Mouse (Mus musculus): Measurements from ENCODE around the gene Prox2.
"Not testable (repeated sequence)": the region's sequence is repeated elsewhere in the genome, so short reads cannot be mapped to it uniquely, and the experiment has no call there.

Prox2 gene

GRCm38 (mm10) chr12:85110698-85111592 is at the start of gene Prox2, which contains the start of gene Dlst:
Gene Prox2 (minus strand): TSS chr12:85110759.
Gene Dlst (plus strand): TSS chr12:85110833.
- in situ Hi-C loops (cut with MboI, MseI) = loop anchor here in 1 of 2 experiments (10.0 kb wide), 1 partner anchor 826 kb away; the partner anchor contains the start of gene Ptgr2

- in situ Hi-C loops (cut with MboI, MseI) = no loop called here
Observed at GRCm38 (mm10) chr12:85159592-85159991, 49.0 kb upstream of the Prox2 start.

DNA sequence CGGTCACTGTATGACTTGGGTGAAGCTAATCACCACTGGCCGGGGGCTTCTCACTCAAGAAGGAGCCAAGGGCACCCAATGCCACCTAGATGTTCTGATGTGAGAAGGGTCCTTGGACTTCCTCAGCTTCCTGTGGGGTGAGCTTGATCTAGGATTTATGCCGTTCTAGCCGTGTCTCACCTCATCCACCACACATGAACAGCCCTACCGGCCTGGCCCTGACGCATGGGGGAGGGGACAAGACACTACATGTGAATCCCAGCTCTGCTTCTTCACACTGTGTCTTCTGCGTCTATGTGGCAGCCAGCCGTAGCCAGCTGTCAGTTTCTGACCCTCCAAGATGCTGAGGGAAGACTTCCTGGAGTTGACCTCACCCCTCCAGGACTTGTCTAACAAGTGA is 48.2 kb upstream of the Prox2 start:
- in situ Hi-C loops (cut with MboI, MseI) = no loop called here

DNA sequence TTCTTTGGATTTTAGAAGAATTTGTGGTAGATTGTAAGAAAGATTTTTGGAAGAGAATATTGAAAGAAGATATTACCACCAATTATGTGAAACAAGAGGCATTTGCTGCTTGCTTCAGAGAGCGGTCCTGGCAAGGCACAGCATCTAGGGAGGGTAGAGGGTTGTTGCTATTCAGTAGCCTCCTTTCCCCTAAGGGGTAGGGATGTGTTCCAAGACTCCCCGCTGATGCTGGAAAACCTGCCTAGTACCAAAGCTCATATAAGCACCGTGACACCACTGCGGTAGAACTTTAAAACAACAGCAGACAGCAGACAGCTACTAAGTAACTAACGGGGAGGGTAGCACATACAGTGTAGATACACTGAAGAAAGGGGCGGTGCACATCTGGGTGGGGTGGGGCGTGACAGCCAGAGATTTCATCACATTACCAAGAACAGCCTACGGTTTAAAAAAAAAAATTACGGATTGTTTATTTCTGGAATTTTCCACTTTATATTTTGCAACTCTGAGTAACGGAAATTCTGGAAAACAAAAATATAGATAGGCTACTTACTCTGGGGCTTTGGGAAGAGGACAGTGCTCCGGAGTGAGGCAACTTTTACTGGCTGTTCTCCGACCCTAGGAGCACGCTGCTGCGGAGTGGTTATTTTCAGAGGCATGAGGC is 47.4 kb upstream of the Prox2 start:
- in situ Hi-C loops (cut with MboI, MseI) = no loop called here

GRCm38 (mm10) chr12:85156324-85156723 is 45.8 kb upstream of the Prox2 start:
- in situ Hi-C loops (cut with MboI, MseI) = no loop called here

DNA sequence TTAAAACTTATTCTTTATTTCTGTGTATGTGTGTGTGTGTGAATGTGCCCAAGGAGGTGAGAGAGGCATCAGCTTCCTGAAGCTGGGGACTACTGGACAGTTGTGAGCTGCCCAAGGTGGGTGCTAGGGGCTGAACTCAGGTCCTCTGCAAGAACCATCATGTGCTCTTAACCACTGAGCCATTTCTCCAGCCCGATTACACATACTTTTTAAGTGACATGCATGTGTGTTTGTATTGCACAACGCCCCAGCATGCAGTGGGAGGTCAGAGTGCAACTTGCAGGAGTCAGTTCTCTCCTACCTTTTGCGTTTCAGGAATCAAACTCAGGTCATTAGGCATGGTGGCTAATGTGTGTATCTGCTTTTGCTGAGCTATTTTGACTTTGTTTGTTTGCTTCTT is 42.5 kb upstream of the Prox2 start:
- in situ Hi-C loops (cut with MboI, MseI) = no loop called here

DNA sequence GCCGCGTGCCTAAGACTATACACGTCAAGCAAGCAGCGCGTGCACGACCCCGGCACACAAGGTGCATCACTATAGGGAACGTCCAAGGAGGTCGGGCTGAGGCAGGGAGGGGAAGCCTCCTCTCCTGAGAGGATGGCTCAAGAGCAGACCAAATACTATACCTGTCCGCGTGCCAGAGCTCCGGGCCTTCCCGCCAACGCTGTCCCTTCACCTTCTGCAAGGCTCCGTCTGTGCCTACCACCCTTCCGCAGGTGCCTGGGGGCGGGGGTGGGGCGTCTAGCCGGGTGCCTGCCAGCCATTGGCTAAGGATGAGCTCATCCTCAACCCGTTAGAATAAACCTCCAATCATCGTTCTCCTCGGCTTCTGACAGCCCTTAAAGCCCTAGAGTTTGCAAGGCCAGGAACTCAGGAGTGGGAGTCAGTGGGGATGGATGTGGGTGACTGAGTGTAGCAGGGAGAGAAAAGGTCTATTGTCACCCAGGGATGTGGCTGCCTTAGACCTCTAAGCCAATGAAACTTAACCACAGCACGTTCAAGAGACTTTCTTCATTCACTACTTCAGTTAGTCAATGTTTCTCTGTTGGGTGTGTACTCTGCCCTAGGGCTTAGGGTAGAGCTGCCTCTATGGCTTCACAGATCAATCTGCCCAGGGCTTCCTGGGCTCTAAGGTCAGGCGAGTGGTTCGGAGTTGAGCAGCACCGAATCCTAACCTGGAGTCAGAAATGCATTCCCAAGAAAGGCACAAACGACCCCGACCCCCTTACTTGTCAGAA is 40.6 kb upstream of the Prox2 start, which contains the start of gene Rps6kl1:
Rps6kl1 (minus strand) TSS at position 263 of the 773 bp plus-strand sequence.
- in situ Hi-C loops (cut with MboI, MseI) = no loop called here

DNA sequence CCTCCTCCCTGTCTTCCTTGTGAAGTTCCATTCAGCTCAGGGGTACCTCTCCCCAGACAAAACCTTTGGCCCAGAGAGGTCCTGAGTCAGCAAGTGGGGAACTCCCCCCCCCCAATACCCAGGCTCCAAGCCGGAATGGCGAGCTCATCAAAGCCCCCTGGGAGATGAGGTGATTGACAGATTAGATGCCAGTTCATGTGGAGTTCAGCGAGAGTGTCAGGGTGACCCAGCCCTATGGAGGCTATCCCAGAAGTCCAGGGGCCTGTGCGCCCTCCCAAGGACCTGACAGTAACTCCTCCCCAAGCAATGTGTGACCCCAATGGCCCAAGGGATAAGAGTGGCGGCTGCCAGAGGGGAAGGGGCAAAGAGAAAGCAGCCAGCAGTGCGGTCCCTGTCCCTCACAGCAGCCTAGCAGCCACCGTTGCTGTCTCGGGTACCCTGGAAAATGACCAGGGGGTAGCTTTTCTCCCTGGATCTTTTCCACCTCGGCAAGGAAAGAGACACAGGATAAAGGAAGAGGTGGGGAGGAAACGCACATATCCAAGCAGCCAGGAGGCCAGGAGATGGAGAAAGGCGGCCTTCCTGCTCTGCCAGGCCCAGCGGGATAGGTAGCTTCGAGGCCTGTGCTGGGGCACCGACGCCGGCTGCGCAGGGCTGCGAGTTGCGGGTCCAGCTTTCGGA is 39.9 kb upstream of the Prox2 start:
- in situ Hi-C loops (cut with MboI, MseI) = no loop called here

DNA sequence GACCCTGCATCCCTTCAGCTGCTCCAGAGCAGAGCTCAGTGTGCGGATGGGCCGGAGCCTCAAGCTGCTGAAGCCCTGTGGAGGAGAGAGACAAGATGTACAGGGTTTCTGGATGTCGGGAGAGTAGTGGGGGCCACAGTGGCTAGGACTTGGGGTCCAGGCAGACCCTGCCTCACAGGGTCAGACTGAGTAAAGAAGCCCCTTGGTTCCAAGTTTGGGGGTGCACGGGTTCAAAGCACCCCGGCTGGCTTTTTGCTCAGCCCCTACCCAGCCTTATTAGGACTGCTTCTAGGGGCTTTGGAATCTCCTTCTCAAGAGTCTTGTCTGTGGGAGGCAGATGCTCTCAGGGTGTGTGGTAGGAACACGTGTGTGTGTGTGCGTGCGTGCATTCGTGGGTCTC is 36.3 kb upstream of the Prox2 start:
- in situ Hi-C loops (cut with MboI, MseI) = no loop called here

DNA sequence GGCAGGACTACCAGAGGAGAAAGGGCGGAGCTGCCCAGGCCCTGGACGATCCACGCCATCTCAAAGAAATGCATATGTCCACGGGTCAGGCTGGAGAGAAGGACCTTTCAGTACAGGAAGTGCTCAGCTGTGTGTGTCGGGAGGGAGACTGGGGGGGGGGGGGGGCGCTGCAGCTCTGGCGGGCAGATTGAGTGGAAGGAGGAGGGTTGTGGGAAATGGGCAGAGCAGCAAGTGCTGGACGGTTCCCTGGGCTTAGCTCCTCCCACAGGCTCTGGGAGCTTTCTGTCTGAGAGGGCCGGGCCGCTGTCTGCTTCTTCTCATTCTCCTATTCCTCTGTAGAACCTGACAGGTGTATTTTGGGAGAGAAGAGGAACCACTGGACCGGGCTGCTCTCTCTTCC is 35.8 kb upstream of the Prox2 start:
- in situ Hi-C loops (cut with MboI, MseI) = no loop called here

- in situ Hi-C loops (cut with MboI, MseI) = no loop called here
Observed at GRCm38 (mm10) chr12:85145630-85146029, 35.1 kb upstream of the Prox2 start.

- in situ Hi-C loops (cut with MboI, MseI) = no loop called here
Observed at GRCm38 (mm10) chr12:85144821-85145220, 34.3 kb upstream of the Prox2 start.

DNA sequence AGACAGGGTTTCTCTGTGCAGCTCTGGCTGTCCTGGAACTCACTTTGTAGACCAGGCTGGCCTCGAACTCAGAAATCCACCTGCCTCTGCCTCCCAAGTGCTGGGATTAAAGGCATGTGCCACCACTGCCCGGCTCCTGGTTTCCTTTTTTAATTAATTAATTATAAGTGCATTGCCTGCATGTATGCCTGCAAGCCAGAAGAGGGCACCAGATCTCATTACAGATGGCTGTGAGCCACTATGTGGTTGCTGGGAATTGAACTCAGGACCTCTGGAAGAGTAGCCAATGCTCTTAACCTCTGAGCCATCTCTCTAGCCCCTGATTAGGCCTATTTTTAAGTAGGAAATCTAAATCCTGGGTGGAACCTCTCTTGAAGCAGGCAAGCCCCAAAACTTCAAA is 33.7 kb upstream of the Prox2 start:
- in situ Hi-C loops (cut with MboI, MseI) = not testable (repeated sequence)

DNA sequence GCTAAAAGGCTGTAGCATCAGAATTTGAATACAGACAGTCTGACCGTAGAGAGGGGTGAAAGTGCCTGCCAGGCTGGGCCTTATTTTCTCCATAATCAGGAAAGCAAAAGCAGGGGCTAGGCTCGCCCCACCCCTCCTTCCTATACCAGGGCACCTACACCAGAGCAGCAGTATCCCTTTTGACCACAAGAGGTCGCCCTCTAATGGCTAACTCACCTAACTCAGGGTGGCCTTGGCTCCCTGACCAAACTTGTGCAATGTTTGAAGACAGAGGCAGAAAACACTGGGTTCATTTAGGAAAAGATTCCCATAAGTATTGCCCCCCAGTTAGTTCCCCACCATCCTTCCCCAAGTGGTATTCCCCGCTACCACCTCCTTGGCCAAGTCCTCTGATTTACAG is 32.2 kb upstream of the Prox2 start:
- in situ Hi-C loops (cut with MboI, MseI) = no loop called here

DNA sequence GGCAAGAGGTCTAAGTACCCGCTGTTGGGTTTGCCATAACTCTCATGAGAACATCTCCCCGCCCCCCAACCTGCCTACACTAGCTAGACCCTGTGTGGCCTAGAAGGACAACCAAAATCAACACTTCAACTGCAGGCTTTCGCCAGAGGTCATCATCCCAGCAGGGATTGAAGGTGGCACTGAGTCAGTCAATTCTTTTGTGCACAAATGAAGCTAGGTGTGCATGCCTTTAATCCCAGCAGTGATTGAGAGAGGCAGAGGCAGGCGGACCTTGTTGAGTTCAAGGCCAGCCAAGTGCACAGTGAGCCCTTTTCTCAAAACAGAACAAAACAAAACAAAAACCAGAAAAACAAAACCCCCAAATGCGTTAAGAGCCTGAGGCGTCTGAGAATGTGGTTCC is 30.5 kb upstream of the Prox2 start:
- in situ Hi-C loops (cut with MboI, MseI) = no loop called here

- in situ Hi-C loops (cut with MboI, MseI) = no loop called here
Observed at GRCm38 (mm10) chr12:85140036-85140701, 29.6 kb upstream of the Prox2 start.

DNA sequence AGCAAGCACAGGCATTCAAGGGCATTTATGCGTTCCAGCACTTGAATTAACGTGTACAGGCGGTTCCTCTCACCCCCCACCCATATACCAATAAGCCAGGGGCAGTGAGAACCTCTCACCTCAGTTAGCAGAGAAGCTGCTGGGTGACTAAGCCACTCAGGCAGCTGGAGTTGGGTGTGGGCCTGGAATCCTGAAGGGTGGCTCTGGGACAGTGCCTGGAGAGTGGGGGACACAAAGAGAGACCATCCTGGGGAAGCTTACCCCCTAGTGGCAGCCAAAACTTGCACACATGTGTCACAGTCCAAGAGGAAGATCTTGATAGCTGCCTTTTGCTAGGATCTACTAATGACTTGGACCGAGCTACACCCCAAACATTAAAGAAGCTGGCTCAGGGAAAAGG is 26.1 kb upstream of the Prox2 start:
- in situ Hi-C loops (cut with MboI, MseI) = no loop called here

DNA sequence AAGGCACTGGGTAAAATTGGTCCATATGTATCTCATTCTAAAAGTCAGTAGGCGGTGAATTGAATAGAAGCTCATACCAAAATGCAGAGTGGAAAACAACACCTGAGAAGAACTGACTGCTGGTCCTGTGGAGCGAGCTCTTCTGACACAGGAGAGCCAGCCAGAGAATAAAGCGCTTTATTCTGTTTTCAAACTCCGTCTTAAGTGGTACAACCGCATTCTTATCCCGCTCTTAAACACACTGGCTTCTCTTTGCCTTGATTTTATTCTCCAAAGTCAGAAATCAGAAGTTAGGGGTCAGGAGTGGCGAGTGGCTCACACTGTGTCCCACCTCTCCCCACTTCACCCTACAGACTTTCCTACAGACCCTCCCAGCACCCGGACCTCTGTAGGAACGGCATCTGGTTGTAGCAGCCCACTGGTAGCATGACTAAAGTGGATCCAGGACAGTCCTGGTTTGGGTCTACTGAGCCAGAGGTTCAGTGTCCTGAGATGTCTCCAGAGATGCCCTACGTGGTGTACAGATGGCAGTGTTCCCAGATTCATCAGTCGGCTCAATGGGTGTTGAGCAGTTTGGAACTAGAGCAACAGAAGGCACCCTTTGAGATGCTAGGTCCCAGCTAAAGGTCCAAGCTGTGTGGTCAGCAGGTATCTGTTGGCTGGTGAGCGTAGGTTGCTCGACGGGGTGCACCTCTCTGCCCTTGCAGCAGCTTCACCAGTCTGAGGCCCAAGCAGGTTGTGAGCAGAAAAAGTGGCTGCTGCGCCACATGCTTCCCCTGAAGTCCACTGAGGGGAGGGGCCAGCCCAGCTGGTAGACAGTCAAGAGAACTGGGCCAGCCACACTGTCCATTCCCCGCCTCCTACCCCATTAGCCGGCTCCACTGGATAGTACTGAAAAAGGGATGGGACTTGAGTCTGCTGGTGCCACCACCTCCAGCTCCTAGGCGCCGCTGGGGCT is 25.2 kb upstream of the Prox2 start:
- in situ Hi-C loops (cut with MboI, MseI) = no loop called here

GRCm38 (mm10) chr12:85134043-85134794 is 23.7 kb upstream of the Prox2 start:
- in situ Hi-C loops (cut with MboI, MseI) = no loop called here
